Mouse (Mus musculus) MEL (cell line): ENCODE results near the gene Smarca4. TPM values are rescaled to one million over a fixed set of nuclear protein-coding genes. Genes with fewer than 3 reads are reported as not detected.

Source experiments
- DNase-seq: peaks from one replicate; pipeline ENCODE4 v3.0.0; 2011; ENCODE audit warnings: low read depth, low spot score
- H3K27ac ChIP-seq: 2 replicates; pipeline ENCODE4 v1.5.1; 2012; ENCODE audit warnings: low read depth, mild to moderate bottlenecking, control low read depth, low read length, moderate library complexity; ENCODE audit not compliant: control insufficient read depth
- H3K27me3 ChIP-seq, 2 experiments: fragments of 150-350 bp in 1 of 2; sonication (generic) in 1 of 2; 2 replicates each; pipeline ENCODE4 v1.6.1; 2012; ENCODE audit warnings: low read length in 2 of 2, mild to moderate bottlenecking in 2 of 2, improper control_type of control experiment in 1 of 2, moderate library complexity in 1 of 2; ENCODE audit not compliant: insufficient read depth in 2 of 2, control insufficient read depth in 1 of 2
- H3K36me3 ChIP-seq, 2 experiments: 2 replicates each; pipeline ENCODE4 v1.6.1; 2012 to 2014; ENCODE audit warnings: low read length in 2 of 2, improper control_type of control experiment in 1 of 2, inconsistent platforms in 1 of 2, mild to moderate bottlenecking in 1 of 2; ENCODE audit not compliant: insufficient read depth in 2 of 2, control insufficient read depth in 1 of 2
- H3K4me1 ChIP-seq, 2 experiments: fragments of 150-350 bp in 1 of 2; sonication (generic) in 1 of 2; 2 replicates each; pipeline ENCODE4 v1.6.1; 2012; ENCODE audit warnings: low read length in 2 of 2, improper control_type of control experiment in 1 of 2, mild to moderate bottlenecking in 1 of 2; ENCODE audit not compliant: insufficient read depth in 2 of 2, control insufficient read depth in 1 of 2
- H3K4me3 ChIP-seq, 2 experiments: fragments of 150-350 bp in 1 of 2; sonication (generic) in 1 of 2; 2 replicates each; pipeline ENCODE4 v1.5.1; 2012; ENCODE audit warnings: low read depth in 2 of 2, low read length in 2 of 2, mild to moderate bottlenecking in 2 of 2, moderate library complexity in 2 of 2, control low read depth in 1 of 2, improper control_type of control experiment in 1 of 2; ENCODE audit not compliant: control insufficient read depth in 1 of 2, insufficient read depth in 1 of 2
- H3K79me2 ChIP-seq: 2 replicates; pipeline ENCODE4 v1.6.1; 2012; ENCODE audit warnings: mild to moderate bottlenecking, low read length, moderate library complexity; ENCODE audit not compliant: control insufficient read depth, poor library complexity, insufficient read depth
- H3K9ac ChIP-seq: 2 replicates; pipeline ENCODE4 v1.6.1; 2012; ENCODE audit warnings: low read depth, mild to moderate bottlenecking, control low read depth, low read length, moderate library complexity; ENCODE audit not compliant: control insufficient read depth, poor library complexity, severe bottlenecking
- H3K9me3 ChIP-seq: fragments of 150-350 bp; sonication (generic); replicated peaks from 2 replicates; pipeline ENCODE4 v1.6.1; 2012; ENCODE audit warnings: mild to moderate bottlenecking, low read length, improper control_type of control experiment, moderate library complexity; ENCODE audit not compliant: insufficient read depth
- BHLHE40 ChIP-seq: IDR thresholded peaks from 2 replicates; pipeline ENCODE4 v1.6.1; 2012; ENCODE audit warnings: low read depth, mild to moderate bottlenecking, inconsistent platforms, low read length, improper control_type of control experiment, borderline replicate concordance
- ELF1 ChIP-seq: IDR thresholded peaks from 2 replicates; pipeline ENCODE4 v1.6.1; 2014; ENCODE audit warnings: low read depth, mild to moderate bottlenecking, inconsistent platforms, low read length, improper control_type of control experiment, moderate library complexity
- ETS1 ChIP-seq: IDR thresholded peaks from 2 replicates; pipeline ENCODE4 v1.6.1; 2012; ENCODE audit warnings: low read depth, mild to moderate bottlenecking, inconsistent platforms, low read length, improper control_type of control experiment, moderate library complexity
- GATA1 ChIP-seq: IDR thresholded peaks from 2 replicates; pipeline ENCODE4 v1.6.1; 2011; ENCODE audit warnings: low read depth, low read length, improper control_type of control experiment
- HCFC1 ChIP-seq: IDR thresholded peaks from 2 replicates; pipeline ENCODE4 v1.6.1; 2012; ENCODE audit warnings: low read depth, mild to moderate bottlenecking, inconsistent platforms, low read length, improper control_type of control experiment, moderate library complexity
- JUND ChIP-seq: IDR thresholded peaks from 2 replicates; pipeline ENCODE4 v1.6.1; 2011; ENCODE audit warnings: low read depth, mild to moderate bottlenecking, improper control_type of control experiment, low read length
- MAFK ChIP-seq: IDR thresholded peaks from 2 replicates; pipeline ENCODE4 v1.6.1; 2011; ENCODE audit warnings: low read depth, mild to moderate bottlenecking, low read length, improper control_type of control experiment, borderline replicate concordance
- MAZ ChIP-seq: IDR thresholded peaks from 2 replicates; pipeline ENCODE4 v1.6.1; 2012; ENCODE audit warnings: low read depth, mild to moderate bottlenecking, inconsistent platforms, low read length, improper control_type of control experiment
- MEF2A ChIP-seq: IDR thresholded peaks from 2 replicates; pipeline ENCODE4 v1.6.1; 2014; ENCODE audit warnings: low read depth, mild to moderate bottlenecking, inconsistent platforms, low read length, improper control_type of control experiment; ENCODE audit not compliant: poor library complexity, insufficient replicate concordance, severe bottlenecking; ENCODE audit errors: extremely low read depth
- MXI1 ChIP-seq: IDR thresholded peaks from 2 replicates; pipeline ENCODE4 v1.6.1; 2011; ENCODE audit warnings: mild to moderate bottlenecking, low read depth, low read length, improper control_type of control experiment
- MYB ChIP-seq: IDR thresholded peaks from 2 replicates; pipeline ENCODE4 v1.6.1; 2011; ENCODE audit warnings: mild to moderate bottlenecking, low read depth, low read length, improper control_type of control experiment
- MYC ChIP-seq: IDR thresholded peaks from 2 replicates; pipeline ENCODE4 v1.6.1; 2011; ENCODE audit warnings: low read depth, mild to moderate bottlenecking, low read length, improper control_type of control experiment, moderate library complexity
- POLR2A ChIP-seq, 2 experiments: IDR thresholded peaks; 2 replicates each; pipeline ENCODE4 v1.6.1; 2011 to 2012; ENCODE audit warnings: low read length in 2 of 2, mild to moderate bottlenecking in 2 of 2, control low read depth in 1 of 2, improper control_type of control experiment in 1 of 2, low read depth in 1 of 2, moderate library complexity in 1 of 2; ENCODE audit not compliant: control insufficient read depth in 1 of 2, insufficient read depth in 1 of 2, poor library complexity in 1 of 2
- POLR2AphosphoS2 ChIP-seq: IDR thresholded peaks from 2 replicates; pipeline ENCODE4 v1.6.1; 2011; ENCODE audit warnings: low read length, improper control_type of control experiment
- POLR2AphosphoS5 ChIP-seq: IDR thresholded peaks from 2 replicates; pipeline ENCODE4 v1.6.1; 2012; ENCODE audit warnings: low read depth, borderline replicate concordance, mild to moderate bottlenecking, inconsistent platforms, low read length, moderate library complexity, mixed read lengths
- RAD21 ChIP-seq: IDR thresholded peaks from 2 replicates; pipeline ENCODE4 v1.6.1; 2011; ENCODE audit warnings: mild to moderate bottlenecking, low read depth, low read length, improper control_type of control experiment
- RCOR1 ChIP-seq: IDR thresholded peaks from 2 replicates; pipeline ENCODE4 v1.6.1; 2012; ENCODE audit warnings: low read depth, mild to moderate bottlenecking, inconsistent platforms, low read length, improper control_type of control experiment
- SIN3A ChIP-seq: IDR thresholded peaks from 2 replicates; pipeline ENCODE4 v1.6.1; 2012; ENCODE audit warnings: low read length, improper control_type of control experiment, inconsistent platforms
- SMC3 ChIP-seq: IDR thresholded peaks from 2 replicates; pipeline ENCODE4 v1.6.1; 2011; ENCODE audit warnings: low read depth, low read length, improper control_type of control experiment
- TBP ChIP-seq: IDR thresholded peaks from 2 replicates; pipeline ENCODE4 v1.8.0; 2011; ENCODE audit warnings: low read depth, low read length, improper control_type of control experiment
- USF2 ChIP-seq, 2 experiments: IDR thresholded peaks; 2 replicates each; pipeline ENCODE4 v1.6.1; 2011 to 2012; ENCODE audit warnings: improper control_type of control experiment in 2 of 2, low read length in 2 of 2, borderline replicate concordance in 1 of 2, inconsistent platforms in 1 of 2, low read depth in 1 of 2, mild to moderate bottlenecking in 1 of 2; ENCODE audit not compliant: insufficient read depth in 1 of 2
- ZC3H11A ChIP-seq: IDR thresholded peaks from 2 replicates; pipeline ENCODE4 v1.6.1; 2012; ENCODE audit warnings: low read depth, mild to moderate bottlenecking, inconsistent platforms, low read length, improper control_type of control experiment
- ZKSCAN1 ChIP-seq: IDR thresholded peaks from 2 replicates; pipeline ENCODE4 v1.6.1; 2012; ENCODE audit warnings: low read depth, mild to moderate bottlenecking, inconsistent platforms, low read length, improper control_type of control experiment, moderate library complexity
- ZMIZ1 ChIP-seq: IDR thresholded peaks from 2 replicates; pipeline ENCODE4 v1.6.1; 2012; ENCODE audit warnings: low read depth, mild to moderate bottlenecking, inconsistent platforms, low read length, improper control_type of control experiment, moderate library complexity
- ZNF384 ChIP-seq: IDR thresholded peaks from 2 replicates; pipeline ENCODE4 v1.6.1; 2012; ENCODE audit warnings: low read depth, mild to moderate bottlenecking, inconsistent platforms, low read length, improper control_type of control experiment
- polyA plus RNA-seq, 2 experiments: library from polyadenylated mRNA; stranded (reverse) in 1 of 2; unstranded in 1 of 2; fragments of >175 nt in 1 of 2; fragments of >200 nt in 1 of 2; gene quantifications; 2 replicates each; pipeline versions ENCODE4 v1.2.1 to v1.2.4; 2012; ENCODE audit warnings: low replicate concordance in 2 of 2, low read depth in 1 of 2; ENCODE audit not compliant: insufficient read length in 2 of 2, insufficient read depth in 1 of 2, missing spikeins in 1 of 2
- total RNA-seq: library from RNA; depleted of rRNA; stranded (reverse); fragments of 300-350 nt; gene quantifications from 2 replicates; pipeline ENCODE4 v1.2.3, GENCODE M21; 2012

Smarca4 gene
- total and polyA plus RNA-seq, 3 experiments = 71.4 to 381 (median 249) TPM

DNA sequence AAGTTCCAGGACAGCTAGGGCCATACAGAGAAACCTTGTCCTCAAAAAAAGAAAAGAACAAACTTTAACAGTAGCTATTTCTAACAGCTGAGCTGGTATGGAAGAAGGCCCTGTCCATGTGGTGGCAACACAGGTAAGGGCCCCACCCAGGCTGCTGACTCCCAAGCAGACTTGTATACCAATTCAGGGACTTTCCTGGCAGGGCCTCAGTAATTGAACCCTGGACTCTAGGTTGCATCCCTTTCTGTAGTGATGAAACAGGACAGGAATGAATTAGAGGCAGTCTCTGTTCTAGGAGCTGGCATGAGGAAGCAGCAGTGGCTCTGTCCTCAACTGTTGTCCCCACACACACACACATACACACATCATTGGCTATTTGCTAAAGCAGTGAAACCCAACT, 78.1 kb downstream of the Smarca4 start:
- DNase-seq = no peak
- TF ChIP-seq RCOR1 (no peak), BHLHE40 (no peak), MAZ (no peak), MYC (no peak), POLR2A (IDR thresholded peaks at IDR 0.05; ENCODE audit: control insufficient read depth in 1 of 2, insufficient read depth in 1 of 2, low read depth in 1 of 2, low read length in 2 of 2, poor library complexity in 1 of 2) (no peak), MYB (no peak), ELF1 (no peak), TBP (no peak), ZC3H11A (no peak), ZKSCAN1 (no peak), SIN3A (no peak), RAD21 (no peak), SMC3 (no peak), HCFC1 (no peak), POLR2AphosphoS2 (no peak)
- Histone ChIP-seq H3K4me3 (no peak overlapping the region), H3K9me3 (no peaks in the 10 kb centered on the region), H3K27me3 (no peaks in the 10 kb centered on the region), H3K4me1 (no peaks in the 10 kb centered on the region), H3K9ac (no peak overlapping the region), H3K36me3 (peaks cover 0 to 62% of the 10 kb centered on the region in 2 experiments; a peak in 2 of 4 replicates), H3K27ac (no peak overlapping the region), H3K79me2 (no peaks in the 10 kb centered on the region)

DNA sequence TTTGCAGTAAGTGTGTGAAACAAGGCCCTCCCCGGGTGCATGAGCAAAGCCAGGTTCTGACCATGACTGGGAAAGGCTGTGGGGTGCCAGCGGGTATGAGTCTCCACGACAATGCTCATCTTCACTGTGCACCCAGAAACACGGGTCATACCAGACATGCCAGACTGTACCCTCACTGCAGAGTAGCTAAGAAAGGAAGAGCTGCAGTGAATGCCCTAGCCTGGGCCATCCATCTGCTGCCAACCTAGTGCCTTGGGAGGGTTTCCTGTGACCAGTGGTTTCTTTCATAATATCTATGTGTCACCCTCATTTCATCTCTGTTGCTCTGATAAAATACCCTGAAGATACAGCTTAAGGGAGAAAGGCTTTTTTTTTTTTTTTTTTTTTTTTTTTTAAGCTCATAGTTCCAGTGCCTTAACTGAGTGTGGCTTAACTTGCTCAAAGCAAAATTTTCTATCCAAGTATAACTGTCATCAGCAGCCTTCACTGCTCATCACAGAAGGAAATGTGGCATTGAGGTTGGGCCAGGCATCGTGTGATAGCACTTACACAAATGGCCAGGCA, 79.3 kb downstream of the Smarca4 start:
- H3K36me3 ChIP-seq = peaks cover 0 to 63% of the 10 kb centered on the region in 2 experiments; a peak in 2 of 4 replicates
- TF ChIP-seq SMC3 (no peak), ZNF384 (peak; percentile 88)
- H3K4me3 ChIP-seq = no peak overlapping the region
- H3K27me3 ChIP-seq = no peaks in the 10 kb centered on the region
- no peak for DNase-seq
- H3K79me2 ChIP-seq = no peaks in the 10 kb centered on the region
- no peaks in the 10 kb centered on the region for H3K9me3 ChIP-seq
- no peak overlapping the region for H3K9ac ChIP-seq
- no peaks in the 10 kb centered on the region for H3K4me1 ChIP-seq
- no peak overlapping the region for H3K27ac ChIP-seq

DNA sequence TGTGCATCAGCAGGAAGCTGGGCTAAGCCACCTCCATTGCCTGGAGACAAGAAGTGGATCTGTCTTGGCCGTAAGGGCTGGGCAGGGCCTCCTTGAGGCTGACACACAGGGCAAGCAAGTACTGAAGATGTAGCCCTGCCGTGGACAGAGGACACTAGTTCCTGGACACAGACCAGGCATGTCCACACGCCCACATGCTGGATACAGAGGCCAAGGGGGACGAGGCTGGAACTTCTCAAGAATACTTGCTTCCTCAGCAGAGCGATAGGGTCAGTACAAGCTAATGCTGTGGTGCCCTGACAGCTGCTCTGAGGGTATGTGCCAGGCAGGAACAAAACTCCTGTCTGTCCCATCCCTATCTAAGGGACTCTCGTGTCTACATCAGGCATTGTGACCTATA, 81.2 kb downstream of the Smarca4 start:
- no peaks in the 10 kb centered on the region for H3K9me3 ChIP-seq
- no peaks in the 10 kb centered on the region for H3K79me2 ChIP-seq
- no peak overlapping the region for H3K4me3 ChIP-seq
- no peaks in the 10 kb centered on the region for H3K27me3 ChIP-seq
- no peak overlapping the region for H3K27ac ChIP-seq
- peaks cover 0 to 68% of the 10 kb centered on the region in 2 experiments; a peak in 2 of 4 replicates for H3K36me3 ChIP-seq
- DNase-seq = no peak
- H3K9ac ChIP-seq = no peak overlapping the region
- H3K4me1 ChIP-seq = no peaks in the 10 kb centered on the region
- TF ChIP-seq GATA1 (no peak), MAFK (no peak), RAD21 (no peak), MXI1 (no peak), MAZ (no peak), SMC3 (no peak), ZMIZ1 (no peak), MEF2A (no peak), USF2 (IDR thresholded peaks at IDR 0.05; ENCODE audit: borderline replicate concordance in 1 of 2, insufficient read depth in 1 of 2, low read depth in 1 of 2, low read length in 2 of 2) (no peak), ZKSCAN1 (no peak), ETS1 (no peak), POLR2A (IDR thresholded peaks at IDR 0.05; ENCODE audit: control insufficient read depth in 1 of 2, insufficient read depth in 1 of 2, low read depth in 1 of 2, low read length in 2 of 2, poor library complexity in 1 of 2) (no peak), ZNF384 (no peak), JUND (no peak), ELF1 (no peak), POLR2AphosphoS5 (no peak)
